Mouse (Mus musculus) ES-E14 (cell line): ENCODE results near the gene Rara. TPM values are rescaled to one million over a fixed set of nuclear protein-coding genes. Genes with fewer than 3 reads are reported as not detected.

Experiments
- DNase-seq: peaks from one replicate; pipeline ENCODE4 v3.0.0-alpha.2; 2013; ENCODE audit warnings: low read depth, low spot score
- H3K27ac ChIP-seq: 2 replicates; pipeline ENCODE4 v1.5.1; 2012; ENCODE audit warnings: low read depth, mild to moderate bottlenecking, low read length, moderate library complexity, mixed read lengths; ENCODE audit not compliant: poor library complexity, insufficient read depth, severe bottlenecking
- H3K36me3 ChIP-seq: 2 replicates; pipeline ENCODE4 v1.6.1; 2012; ENCODE audit warnings: mild to moderate bottlenecking, low read length, moderate library complexity, mixed read lengths; ENCODE audit not compliant: control insufficient read depth, poor library complexity, insufficient read depth, severe bottlenecking
- H3K4me1 ChIP-seq, 2 experiments: fragments of 150-350 bp in 1 of 2; sonication (generic) in 1 of 2; 2 replicates each; pipeline ENCODE4 v1.6.1; 2012; ENCODE audit warnings: low read length in 2 of 2, mild to moderate bottlenecking in 1 of 2, mixed read lengths in 1 of 2; ENCODE audit not compliant: control insufficient read depth in 2 of 2, insufficient read depth in 2 of 2, poor library complexity in 1 of 2
- H3K4me3 ChIP-seq, 2 experiments: fragments of 150-350 bp in 1 of 2; sonication (generic) in 1 of 2; 2 replicates each; pipeline ENCODE4 v1.5.1; 2012; ENCODE audit warnings: low read length in 2 of 2, low read depth in 1 of 2, mild to moderate bottlenecking in 1 of 2, mixed read lengths in 1 of 2; ENCODE audit not compliant: insufficient read depth in 1 of 2, poor library complexity in 1 of 2, severe bottlenecking in 1 of 2
- H3K9ac ChIP-seq: 2 replicates; pipeline ENCODE4 v1.6.1; 2012; ENCODE audit warnings: low read depth, mild to moderate bottlenecking, low read length, mixed read lengths; ENCODE audit not compliant: poor library complexity, insufficient read depth, severe bottlenecking
- H3K9me3 ChIP-seq: fragments of 150-350 bp; sonication (generic); 2 replicates; pipeline ENCODE4 v1.6.1; 2012; ENCODE audit warnings: low read depth, mild to moderate bottlenecking, low read length; ENCODE audit not compliant: control insufficient read depth, insufficient read depth
- CHD2 ChIP-seq: IDR thresholded peaks from 2 replicates; pipeline ENCODE4 v1.6.1; 2014; ENCODE audit warnings: mild to moderate bottlenecking, low read depth, low read length, inconsistent platforms
- HCFC1 ChIP-seq: IDR thresholded peaks from 2 replicates; pipeline ENCODE4 v1.6.1; 2012; ENCODE audit warnings: low read length, inconsistent platforms, borderline replicate concordance; ENCODE audit not compliant: insufficient read depth
- MAFK ChIP-seq: IDR thresholded peaks from 2 replicates; pipeline ENCODE4 v1.6.1; 2014; ENCODE audit warnings: mild to moderate bottlenecking, low read depth, low read length, inconsistent platforms; ENCODE audit not compliant: insufficient read depth
- ZC3H11A ChIP-seq: IDR thresholded peaks from 2 replicates; pipeline ENCODE4 v1.6.1; 2012; ENCODE audit warnings: low read depth, mild to moderate bottlenecking, inconsistent platforms, low read length, borderline replicate concordance
- ZNF384 ChIP-seq: IDR thresholded peaks from 2 replicates; pipeline ENCODE4 v1.6.1; 2012; ENCODE audit warnings: low read depth, low read length, inconsistent platforms
- in situ Hi-C, 2 experiments: fragments of 600-800 bp; cut with MboI; formaldehyde crosslinking; loops; one replicate each; pipeline ENCODE4 v1.15.1; 2025; ENCODE audit warnings: low sequenced_read_pairs in 2 of 2, inconsistent platforms in 1 of 2; ENCODE audit not compliant: unreplicated experiment in 2 of 2
- total RNA-seq: library from RNA; depleted of rRNA; stranded (reverse); fragments of 300-350 nt; gene quantifications from 2 replicates; pipeline ENCODE4 v1.2.3, GENCODE M21; 2012; rRNA removed

The Rara gene
- total RNA-seq = 25.8 and 30.1 TPM in 2 replicates

DNA sequence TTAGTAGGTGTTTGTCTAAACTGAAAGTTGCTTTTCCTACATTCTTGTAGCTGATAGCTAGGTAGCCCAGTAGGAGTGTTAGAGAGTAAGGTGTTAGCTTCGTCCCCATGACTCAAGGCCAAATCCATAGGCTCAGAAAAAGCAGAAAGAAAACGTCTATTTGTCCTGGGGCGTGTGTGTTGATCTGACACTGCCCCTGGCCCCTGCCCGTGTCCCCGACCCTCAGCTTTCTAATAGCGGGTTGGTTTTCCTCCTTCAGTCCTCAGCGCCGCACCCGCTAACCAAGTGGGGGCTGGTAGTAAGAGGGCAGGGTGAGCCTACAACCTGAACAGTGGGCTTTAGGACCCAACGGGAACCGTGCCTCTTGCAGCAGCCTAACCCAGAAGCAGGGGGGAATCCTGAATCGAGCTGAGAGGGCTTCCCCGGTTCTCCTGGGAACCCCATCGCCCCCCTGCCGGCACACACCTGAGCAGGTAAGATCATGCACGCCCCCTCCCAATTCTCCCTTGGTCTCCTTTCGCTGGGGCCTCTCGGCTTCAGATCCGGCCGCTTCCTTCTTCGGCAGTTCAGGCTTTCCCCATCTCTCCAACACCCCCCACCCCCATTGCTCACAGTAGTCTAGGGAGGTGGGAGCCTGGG is at the start of gene Rara:
Rara (plus strand) TSS at position 381 of the 639 bp plus-strand sequence.
- H3K4me1 ChIP-seq = peaks cover 13 to 52% of the 10 kb centered on the region in 2 experiments
- peak within 1 kb of the TSS; percentile 54 to 56; a peak in 3 of 4 replicates for H3K4me3 ChIP-seq
- peak within 1 kb of the TSS; percentile 49 for H3K9ac ChIP-seq
- no peak for DNase-seq
- H3K27ac ChIP-seq = no peak within 1 kb of the TSS
- in situ Hi-C loops = loop anchor here in 1 of 2 experiments (5.0 kb wide), 1 partner anchor 45 kb away; no protein-coding TSS in a partner anchor
- peaks cover 7% of the 10 kb centered on the region for H3K36me3 ChIP-seq
- H3K9me3 ChIP-seq = no peaks in the 10 kb centered on the region
- TF ChIP-seq MAFK = no peak
- TF ChIP-seq ZNF384 = no peak
- TF ChIP-seq HCFC1 = no peak

DNA sequence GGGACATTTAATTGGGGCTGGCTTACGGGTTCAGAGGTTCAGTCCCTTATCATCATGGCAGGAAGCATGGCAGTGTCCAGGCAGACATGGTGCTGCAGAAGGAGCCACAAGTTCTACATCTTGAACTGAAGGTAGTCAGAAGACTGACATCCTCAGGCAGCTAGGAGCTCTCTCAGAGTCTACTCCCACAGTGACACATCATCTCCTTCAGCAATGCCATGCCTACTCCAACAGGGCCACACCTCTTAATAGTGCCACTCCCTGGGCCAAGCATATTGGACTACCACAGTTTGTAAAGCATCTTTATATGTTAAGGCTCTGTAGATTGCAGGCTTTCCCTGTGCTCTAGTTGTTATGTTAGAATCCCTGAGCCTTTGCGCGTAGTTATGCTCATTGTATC is 39.9 kb upstream of the Rara start:
- TF ChIP-seq HCFC1 (no peak), CHD2 (no peak), ZC3H11A (no peak), MAFK (no peak), ZNF384 (no peak)
- no peak overlapping the region for H3K27ac ChIP-seq
- H3K4me3 ChIP-seq = no peak overlapping the region
- H3K9me3 ChIP-seq = no peaks in the 10 kb centered on the region
- in situ Hi-C loops = no loop called here
- H3K4me1 ChIP-seq = peaks cover 0 to 10% of the 10 kb centered on the region in 2 experiments; a peak in 1 of 4 replicates
- H3K9ac ChIP-seq = no peak overlapping the region
- no peaks in the 10 kb centered on the region; the same call in 1 of the 2 replicates for H3K36me3 ChIP-seq
- no peak for DNase-seq

DNA sequence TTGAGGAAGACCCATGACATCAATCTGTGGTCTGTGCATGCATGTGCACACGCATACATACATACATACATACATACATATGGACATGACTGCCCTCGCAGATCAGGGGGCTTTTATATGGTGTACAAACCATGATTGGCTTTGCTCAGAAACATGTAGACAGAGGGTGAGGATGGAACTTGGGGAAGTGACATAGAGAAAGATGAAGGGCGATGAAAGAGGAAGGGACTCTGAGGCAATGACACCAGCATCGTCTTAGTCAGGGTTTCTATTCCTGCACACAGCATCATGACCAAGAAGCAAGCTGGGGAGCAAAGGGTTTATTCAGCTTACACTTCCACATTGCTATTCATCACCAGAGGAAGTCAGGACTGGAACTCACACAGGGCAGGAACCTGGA is 38.5 kb upstream of the Rara start:
- DNase-seq = no peak
- H3K27ac ChIP-seq = no peak overlapping the region
- no peaks in the 10 kb centered on the region for H3K9me3 ChIP-seq
- in situ Hi-C loops = no loop called here
- peaks cover 0 to 12% of the 10 kb centered on the region in 2 experiments; a peak in 1 of 4 replicates for H3K4me1 ChIP-seq
- no peak overlapping the region for H3K9ac ChIP-seq
- no peak overlapping the region for H3K4me3 ChIP-seq
- H3K36me3 ChIP-seq = peaks cover 4% of the 10 kb centered on the region; the same call in 1 of the 2 replicates
- no peak for TF ChIP-seq ZC3H11A
- TF ChIP-seq MAFK = no peak
- no peak for TF ChIP-seq CHD2
- no peak for TF ChIP-seq ZNF384
- no peak for TF ChIP-seq HCFC1

DNA sequence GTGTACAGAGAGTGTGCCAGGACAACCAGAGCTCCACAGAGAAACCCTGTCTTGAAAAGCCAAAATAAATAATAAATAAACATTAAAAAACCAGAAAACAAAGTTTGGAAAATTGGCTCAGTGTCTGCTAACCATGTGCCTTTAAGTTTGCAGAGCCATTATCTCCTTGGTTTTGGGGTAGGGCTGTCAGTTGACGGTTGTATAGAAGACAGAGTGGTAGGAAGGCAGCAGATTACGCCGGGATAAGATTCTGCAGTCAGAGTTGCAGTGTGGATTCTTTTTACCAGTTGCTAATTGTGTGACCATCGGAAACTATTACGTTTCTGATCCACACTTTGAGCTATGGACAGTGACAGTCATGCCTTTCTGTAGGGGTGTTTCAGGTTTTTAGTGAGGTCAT is 37.6 kb upstream of the Rara start:
- in situ Hi-C loops = no loop called here
- Histone ChIP-seq H3K9ac (no peak overlapping the region), H3K4me1 (peaks cover 0 to 12% of the 10 kb centered on the region in 2 experiments; a peak in 1 of 4 replicates), H3K27ac (no peak overlapping the region), H3K4me3 (no peak overlapping the region), H3K36me3 (peaks cover 4% of the 10 kb centered on the region; the same call in 1 of the 2 replicates), H3K9me3 (no peaks in the 10 kb centered on the region)
- DNase-seq = no peak
- TF ChIP-seq HCFC1 (no peak), ZNF384 (no peak), ZC3H11A (no peak), MAFK (no peak), CHD2 (no peak)

DNA sequence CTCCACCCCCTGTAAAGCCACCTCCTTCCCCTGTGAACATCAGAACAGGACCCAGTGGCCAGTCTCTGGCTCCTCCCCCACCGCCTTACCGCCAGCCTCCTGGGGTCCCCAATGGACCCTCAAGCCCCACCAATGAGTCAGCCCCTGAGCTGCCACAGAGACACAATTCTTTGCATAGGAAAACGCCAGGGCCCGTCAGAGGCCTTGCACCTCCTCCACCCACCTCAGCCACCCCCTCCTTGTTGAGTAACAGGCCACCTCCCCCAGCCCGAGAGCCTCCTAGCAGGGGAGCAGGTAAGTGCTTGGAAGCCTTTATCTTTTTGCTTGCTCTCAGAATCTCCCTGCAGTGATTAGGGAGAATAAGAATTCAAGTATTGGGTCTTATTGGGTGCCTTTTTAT is 35.2 kb upstream of the Rara start:
- Histone ChIP-seq H3K36me3 (peaks cover 10% of the 10 kb centered on the region; the same call in 1 of the 2 replicates), H3K9ac (no peak overlapping the region), H3K4me3 (peak overlapping the region; percentile 5 to 25; a peak in 2 of 4 replicates), H3K9me3 (no peaks in the 10 kb centered on the region), H3K27ac (no peak overlapping the region), H3K4me1 (peaks cover 0 to 14% of the 10 kb centered on the region in 2 experiments; a peak in 2 of 4 replicates)
- TF ChIP-seq CHD2 = no peak
- no peak for TF ChIP-seq ZC3H11A
- TF ChIP-seq HCFC1 = no peak
- no peak for TF ChIP-seq MAFK
- TF ChIP-seq ZNF384 = no peak
- no peak for DNase-seq
- in situ Hi-C loops = no loop called here
